Mouse (Mus musculus): ENCODE data around the gene Ptk7. TPM values are rescaled to one million over a fixed set of nuclear protein-coding genes. Genes with fewer than 3 reads are reported as not detected.

Gene Ptk7
- polyA plus RNA-seq, 1 experiment = 14.9 TPM

DNA sequence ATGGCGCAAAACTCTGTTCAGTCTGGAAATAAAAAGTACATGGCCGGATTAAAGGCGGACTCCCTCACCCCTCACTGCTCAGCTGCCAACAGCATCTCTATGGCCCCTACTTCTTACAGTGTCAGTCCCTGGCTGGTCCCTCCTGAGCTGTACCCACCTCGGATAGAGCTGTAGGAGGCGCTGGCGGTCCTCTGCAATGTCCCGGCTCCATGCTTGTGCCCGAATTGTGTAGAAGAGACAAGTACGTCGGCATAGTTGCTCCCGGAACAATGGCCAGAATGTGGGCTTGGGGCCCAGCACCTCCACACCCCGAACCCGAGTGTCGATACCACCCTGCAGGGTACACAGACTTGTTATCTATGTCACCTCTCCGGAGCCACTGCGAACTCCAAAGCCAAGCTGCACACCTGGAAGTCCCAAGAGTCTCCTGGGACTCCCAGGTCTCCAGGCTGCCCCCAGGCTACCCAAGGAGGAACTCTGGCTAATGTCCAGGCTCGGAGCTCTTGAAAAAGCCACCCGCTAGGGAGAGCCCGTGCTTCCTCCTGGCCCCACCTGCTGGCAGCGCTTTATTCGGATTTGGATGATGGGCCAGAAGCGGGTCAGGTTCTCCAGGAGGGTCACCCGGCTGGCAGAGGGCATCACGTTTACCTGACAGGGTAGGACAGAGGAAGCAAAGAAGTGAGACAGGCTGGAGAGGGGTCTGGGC lies 107.2 kb downstream of the Ptk7 start:
- peak; percentile 17 for DNase-seq (ENCODE audit: low spot score)

DNA sequence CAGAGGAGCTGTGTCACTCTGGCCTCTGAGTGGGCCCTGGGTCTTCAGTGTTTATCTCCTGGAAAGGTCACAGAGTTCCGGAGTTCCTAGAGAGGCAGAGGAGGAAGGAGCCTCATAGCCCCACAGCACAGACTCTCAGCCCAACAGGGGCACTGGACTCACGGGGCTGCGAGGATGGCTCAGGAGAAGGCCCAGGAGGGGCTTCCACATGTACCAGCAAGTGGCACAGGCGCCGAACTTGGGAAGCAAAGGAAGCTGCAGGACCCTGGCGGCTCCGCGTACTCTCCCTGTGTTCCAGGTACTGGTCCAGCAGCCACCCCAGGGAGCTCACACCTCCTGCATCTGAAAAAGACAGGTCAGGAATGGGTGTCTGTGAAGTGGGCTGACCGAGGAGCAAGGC lies 108.1 kb downstream of the Ptk7 start:
- peak; percentile 18 for DNase-seq (ENCODE audit: low spot score)

DNA sequence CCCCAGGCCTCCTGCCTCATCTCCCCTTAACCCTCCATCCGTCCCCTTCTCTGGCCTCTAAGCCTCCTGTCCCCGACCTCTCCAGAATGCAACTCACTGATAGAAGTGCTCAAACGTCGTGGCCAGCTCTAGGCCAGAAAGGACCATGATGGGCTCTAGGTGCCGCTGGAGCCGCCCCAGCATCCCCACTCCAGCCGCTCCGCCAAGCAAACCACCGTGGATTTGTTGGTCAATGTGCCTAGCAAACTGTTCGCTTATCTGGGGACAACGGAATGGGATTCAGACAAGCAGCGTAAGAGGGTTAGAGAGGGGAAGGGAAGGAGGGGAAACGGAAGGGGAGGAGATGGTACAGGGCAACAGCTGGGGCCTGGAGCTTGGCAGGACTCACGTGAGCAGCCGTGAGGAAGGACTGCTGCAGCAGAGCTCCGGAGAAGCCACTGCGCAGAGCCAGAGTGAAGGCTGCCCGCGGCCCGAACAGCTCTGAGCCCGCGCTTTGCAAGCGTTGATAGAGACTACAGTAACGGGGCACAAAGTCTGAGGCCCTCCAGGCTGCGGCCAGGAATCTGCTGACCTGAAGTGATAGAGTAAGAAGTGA lies 108.8 kb downstream of the Ptk7 start:
- no peak for DNase-seq (ENCODE audit: low spot score)

DNA sequence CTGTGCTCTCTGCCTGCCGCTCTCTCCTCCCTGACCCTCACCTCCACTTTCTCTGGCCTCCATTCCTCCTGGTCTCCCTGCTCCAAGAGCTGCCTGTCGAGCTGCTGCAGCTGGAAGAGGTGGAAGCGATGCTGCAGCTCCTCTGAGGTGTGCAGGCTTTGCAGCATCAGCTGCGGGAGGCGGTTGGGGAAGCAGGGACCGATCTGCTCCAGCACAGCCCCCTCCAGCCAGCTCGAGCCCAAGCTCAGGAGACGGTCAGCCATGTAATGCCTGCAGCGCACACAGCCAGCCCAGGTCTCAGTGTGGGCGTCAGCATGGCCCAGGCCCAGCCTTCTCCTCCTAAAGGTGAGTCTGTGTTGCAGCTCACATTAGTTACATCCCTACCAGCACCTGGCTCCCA lies 109.3 kb downstream of the Ptk7 start:
- DNase-seq (ENCODE audit: low spot score) = no peak

Other genes starting within 250 kb of the Ptk7 start
- 10.1 and 11.7 TPM in 2 replicates for gene Zfp318, start 245.8 kb downstream of the Ptk7 start, polyA plus RNA-seq (2012; rRNA removed)
- 0.76 and 1.6 TPM in 2 replicates for gene Crip3, start 200.6 kb downstream of the Ptk7 start, polyA plus RNA-seq (2012; rRNA removed)
- not detected in 2 replicates for gene Slc22a7, start 191.0 kb downstream of the Ptk7 start, polyA plus RNA-seq (2012; rRNA removed)
- gene Ttbk1, start 141.8 kb downstream of the Ptk7 start, polyA plus RNA-seq (2012; rRNA removed) = 0.06 and 0.07 TPM in 2 replicates
- gene Dnph1, start 132.8 kb downstream of the Ptk7 start, polyA plus RNA-seq (2012; rRNA removed) = 6.1 and 7.0 TPM in 2 replicates
- 22.9 and 29.3 TPM in 2 replicates for gene Cul9, start 83.1 kb downstream of the Ptk7 start, polyA plus RNA-seq (2012; rRNA removed)
- gene Srf, start 73.3 kb downstream of the Ptk7 start, polyA plus RNA-seq (2012; rRNA removed) = 122 and 145 TPM in 2 replicates
- 16.5 and 21.6 TPM in 2 replicates for gene Klc4, start 16.5 kb upstream of the Ptk7 start, polyA plus RNA-seq (2012; rRNA removed)
- gene Mrpl2, start 16.7 kb upstream of the Ptk7 start, polyA plus RNA-seq (2012; rRNA removed) = 49.8 and 54.6 TPM in 2 replicates
- gene Cul7, start 20.8 kb upstream of the Ptk7 start, polyA plus RNA-seq (2012; rRNA removed) = 23.5 and 29.9 TPM in 2 replicates
- gene Rrp36, start 44.8 kb upstream of the Ptk7 start, polyA plus RNA-seq (2012; rRNA removed) = 37.1 and 44.6 TPM in 2 replicates
- 99.0 and 106 TPM in 2 replicates for gene Mea1, start 49.3 kb upstream of the Ptk7 start, polyA plus RNA-seq (2012; rRNA removed)
- 56.6 and 59.4 TPM in 2 replicates for gene Klhdc3, start 51.4 kb upstream of the Ptk7 start, polyA plus RNA-seq (2012; rRNA removed)
- 42.6 and 46.2 TPM in 2 replicates for gene Ppp2r5d, start 75.6 kb upstream of the Ptk7 start, polyA plus RNA-seq (2012; rRNA removed)
- gene Pex6, start 82.0 kb upstream of the Ptk7 start, polyA plus RNA-seq (2012; rRNA removed) = 30.1 and 34.3 TPM in 2 replicates
- 0.78 and 1.2 TPM in 2 replicates for gene Gnmt, start 99.7 kb upstream of the Ptk7 start, polyA plus RNA-seq (2012; rRNA removed)
- 64.3 and 66.7 TPM in 2 replicates for gene Cnpy3, start 122.7 kb upstream of the Ptk7 start, polyA plus RNA-seq (2012; rRNA removed)
- gene Ptcra, start 134.2 kb upstream of the Ptk7 start, polyA plus RNA-seq (2012; rRNA removed) = 0.06 TPM in 1 of 2 replicates, not detected in the other
- gene 2310039H08Rik, start 143.1 kb upstream of the Ptk7 start, polyA plus RNA-seq (2012; rRNA removed) = 38.8 and 48.8 TPM in 2 replicates
- gene Rpl7l1, start 153.2 kb upstream of the Ptk7 start, polyA plus RNA-seq (2012; rRNA removed) = 66.8 and 70.0 TPM in 2 replicates
- 9.1 and 15.2 TPM in 2 replicates for gene Bicral, start 229.0 kb upstream of the Ptk7 start, polyA plus RNA-seq (2012; rRNA removed)

Data from urinary bladder, adult 2 months (tissue).